Mouse (Mus musculus) gastrocnemius, postnatal 25 days (tissue): ENCODE data around the gene Ermn. TPM values are rescaled to one million over a fixed set of nuclear protein-coding genes. Genes with fewer than 3 reads are reported as not detected.

Experiments used
- DNase-seq: peaks from one replicate; pipeline ENCODE4 v3.0.0; 2022
- long read RNA-seq, 2 experiments: library from polyadenylated mRNA; stranded (forward); transcript quantifications; one replicate each; pipeline ENCODE4 v2.0.0; 2021
- total RNA-seq, 2 experiments: library from RNA; stranded (reverse); gene quantifications; 1 replicate in 1 of 2; 2 replicates in 1 of 2; pipeline ENCODE4 v1.2.3; 2021

Ermn gene
- total RNA-seq: not detected
- long read RNA-seq, experiment 1: 0 reads
- long read RNA-seq, experiment 2: 0 reads

GRCm38 (mm10) chr2:58052821-58053581 is at the start of gene Ermn:
Gene Ermn (minus strand): TSS chr2:58052864.
- DNase-seq: no peak

- no peak for DNase-seq
These were observed 42.2 kb upstream of the Ermn start for GRCm38 (mm10) chr2:58094818-58095217.

GRCm38 (mm10) chr2:58086420-58086819 is 33.8 kb upstream of the Ermn start:
- no peak for DNase-seq

GRCm38 (mm10) chr2:58079849-58080248 is 27.2 kb upstream of the Ermn start:
- DNase-seq: no peak

GRCm38 (mm10) chr2:58055383-58055782 is 2.7 kb upstream of the Ermn start:
- DNase-seq: no peak

- DNase-seq: no peak
These were observed 10.8 kb downstream of the Ermn start for GRCm38 (mm10) chr2:58041867-58042266.

GRCm38 (mm10) chr2:58036926-58037325 is 15.7 kb downstream of the Ermn start:
- DNase-seq: no peak

- no peak for DNase-seq
These were observed 17.0 kb downstream of the Ermn start for GRCm38 (mm10) chr2:58035635-58036034.

- DNase-seq: no peak
These were observed 21.2 kb downstream of the Ermn start for GRCm38 (mm10) chr2:58031431-58031830.

- DNase-seq: no peak
These were observed 23.3 kb downstream of the Ermn start for GRCm38 (mm10) chr2:58029404-58029803.

- no peak for DNase-seq
These were observed 25.9 kb downstream of the Ermn start for GRCm38 (mm10) chr2:58026740-58027139.

GRCm38 (mm10) chr2:58023556-58023955 is 29.1 kb downstream of the Ermn start:
- no peak for DNase-seq

- DNase-seq: no peak
These were observed 45.6 kb downstream of the Ermn start for GRCm38 (mm10) chr2:58007081-58007480.

GRCm38 (mm10) chr2:58001497-58001896 is 51.2 kb downstream of the Ermn start:
- DNase-seq: no peak

- DNase-seq: peak; percentile 10
These were observed 54.8 kb downstream of the Ermn start, which contains the start of gene Galnt5 for GRCm38 (mm10) chr2:57997752-57998430. Gene Galnt5 (plus strand): TSS chr2:57997884.

Other genes with a start within 250 kb of the Ermn start
- under 1 TPM; 0.51 to 1.00 TPM for gene Galnt5, start 55.0 kb downstream of the Ermn start, total RNA-seq
- gene Cytip, start 142.7 kb upstream of the Ermn start, total RNA-seq: under 1 TPM; 0.31 to 0.35 TPM